Mouse (Mus musculus) neural tube, embryonic 10.5 days (tissue): ENCODE results near the gene Gm45261.

ENCODE experiments used
- DNase-seq: peaks from one replicate; pipeline ENCODE4 v3.0.0-alpha.2; 2017; ENCODE audit warnings: low spot score; ENCODE audit errors: extremely low spot score

Gene Gm45261

GRCm38 (mm10) chr1:80461348-80461747 is at the start of gene Gm45261:
Gm45261 (minus strand) TSS chr1:80461448.
- DNase-seq: no peak

GRCm38 (mm10) chr1:80504757-80505156 is 43.5 kb upstream of the Gm45261 start:
- DNase-seq: no peak

- DNase-seq: no peak
These were observed 42.8 kb upstream of the Gm45261 start for GRCm38 (mm10) chr1:80504081-80504480.

GRCm38 (mm10) chr1:80502456-80503165 is 41.4 kb upstream of the Gm45261 start:
- DNase-seq: no peak

- no peak for DNase-seq
These were observed 38.0 kb upstream of the Gm45261 start for GRCm38 (mm10) chr1:80499264-80499663.

GRCm38 (mm10) chr1:80496360-80496759 is 35.1 kb upstream of the Gm45261 start:
- DNase-seq: no peak

GRCm38 (mm10) chr1:80483419-80483818 is 22.2 kb upstream of the Gm45261 start:
- DNase-seq: no peak

GRCm38 (mm10) chr1:80474942-80475341 is 13.7 kb upstream of the Gm45261 start:
- no peak for DNase-seq

GRCm38 (mm10) chr1:80472395-80472794 is 11.1 kb upstream of the Gm45261 start:
- DNase-seq: no peak

- DNase-seq: no peak
These were observed 1.3 kb downstream of the Gm45261 start for GRCm38 (mm10) chr1:80459923-80460322.

GRCm38 (mm10) chr1:80459477-80459876 is 1.8 kb downstream of the Gm45261 start:
- DNase-seq: no peak

GRCm38 (mm10) chr1:80453971-80454370 is 7.3 kb downstream of the Gm45261 start:
- no peak for DNase-seq

- DNase-seq: no peak
These were observed 9.2 kb downstream of the Gm45261 start for GRCm38 (mm10) chr1:80451914-80452549.

- DNase-seq: no peak
These were observed 13.7 kb downstream of the Gm45261 start for GRCm38 (mm10) chr1:80447554-80447953.

- DNase-seq: no peak
These were observed 20.3 kb downstream of the Gm45261 start for GRCm38 (mm10) chr1:80440911-80441310.

- DNase-seq: no peak
These were observed 22.7 kb downstream of the Gm45261 start for GRCm38 (mm10) chr1:80438506-80438905.

GRCm38 (mm10) chr1:80427946-80428345 is 33.3 kb downstream of the Gm45261 start:
- DNase-seq: no peak

GRCm38 (mm10) chr1:80427425-80427824 is 33.8 kb downstream of the Gm45261 start:
- no peak for DNase-seq

GRCm38 (mm10) chr1:80424666-80425065 is 36.6 kb downstream of the Gm45261 start:
- no peak for DNase-seq

- DNase-seq: no peak
These were observed 42.8 kb downstream of the Gm45261 start for GRCm38 (mm10) chr1:80418321-80419045.

GRCm38 (mm10) chr1:80416329-80416728 is 44.9 kb downstream of the Gm45261 start:
- no peak for DNase-seq

GRCm38 (mm10) chr1:80412521-80412920 is 48.7 kb downstream of the Gm45261 start:
- DNase-seq: no peak
